Mouse (Mus musculus): ENCODE data around the gene Cox4i2.

DNA sequence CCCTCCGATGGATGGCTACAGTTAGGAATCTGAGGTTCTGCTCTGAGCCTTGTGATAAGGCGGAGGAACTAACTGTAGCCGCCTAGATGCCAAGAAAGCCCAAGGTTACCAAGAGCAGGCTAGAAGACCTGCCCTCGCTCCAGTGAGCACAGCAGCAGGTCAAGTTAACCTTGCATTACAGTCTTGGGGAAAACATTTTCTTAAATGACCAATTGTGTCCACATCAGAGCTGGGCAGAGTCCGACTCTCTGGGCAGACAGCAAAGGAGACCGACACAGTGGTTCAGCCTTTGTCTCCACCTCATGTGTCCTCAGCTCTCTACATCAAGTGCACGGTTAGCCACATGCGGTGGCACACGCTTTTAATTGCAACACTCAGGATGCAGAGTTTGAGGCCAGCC, 17.6 kb downstream of the Cox4i2 start:
- TF ChIP-seq CTCF (IDR thresholded peaks at IDR 0.05; ENCODE audit: control insufficient read depth, insufficient read depth, insufficient replicate concordance, low read depth, low read length) (no peak), POLR2A (IDR thresholded peaks at IDR 0.05; ENCODE audit: control insufficient read depth, low read depth, low read length) (no peak)
